Mouse (Mus musculus): ENCODE measurements around the gene Gse1. TPM values are rescaled to one million over a fixed set of nuclear protein-coding genes. Genes with fewer than 3 reads are reported as not detected.

Gse1 gene
- polyA plus RNA-seq, 1 experiment from 2014 or later, result 11.3 TPM

GRCm38 (mm10) chr8:120420226-120420625 is 192.0 kb downstream of the Gse1 start:
- WGBS, result 70% methylated on average over 5 of the region's 5 CpGs

GRCm38 (mm10) chr8:120421638-120422037 is 193.4 kb downstream of the Gse1 start:
- ATAC-seq (ENCODE audit: low FRiP score, low TSS enrichment), result no peak
- no peaks in the 10 kb centered on the region for H3K9me3 ChIP-seq (ENCODE audit: control insufficient read depth, low read length)
- H3K27ac ChIP-seq (ENCODE audit: low read depth, low read length), result peak overlapping the region; percentile 34; the same call in 1 of the 2 replicates
- H3K27me3 ChIP-seq (ENCODE audit: control insufficient read depth, insufficient read depth, low read length), result no peaks in the 10 kb centered on the region
- peaks cover 74% of the 10 kb centered on the region for H3K4me1 ChIP-seq (ENCODE audit: control insufficient read depth, insufficient read depth, low read length)
- no peaks in the 10 kb centered on the region for H3K36me3 ChIP-seq (ENCODE audit: control insufficient read depth, insufficient read depth, low read length)
- no peak overlapping the region for H3K4me2 ChIP-seq (replicated peaks; ENCODE audit: low read depth, low read length)
- 11% methylated on average over 9 of the region's 9 CpGs for WGBS
- no peak overlapping the region for H3K4me3 ChIP-seq (ENCODE audit: low read length)
- no peak overlapping the region for H3K9ac ChIP-seq (ENCODE audit: low read depth, low read length)

More at GRCm38 (mm10) chr8:120420226-120420625, 192.0 kb downstream of the Gse1 start:
- H3K4me2 ChIP-seq (replicated peaks; ENCODE audit: low read depth, low read length), result no peak overlapping the region
- H3K27me3 ChIP-seq (ENCODE audit: control insufficient read depth, insufficient read depth, low read length), result no peaks in the 10 kb centered on the region
- peaks cover 73% of the 10 kb centered on the region for H3K4me1 ChIP-seq (ENCODE audit: control insufficient read depth, insufficient read depth, low read length)
- H3K9me3 ChIP-seq (ENCODE audit: control insufficient read depth, low read length), result no peaks in the 10 kb centered on the region
- no peak overlapping the region for H3K4me3 ChIP-seq (ENCODE audit: low read length)
- H3K9ac ChIP-seq (ENCODE audit: low read depth, low read length), result no peak overlapping the region
- no peak for ATAC-seq (ENCODE audit: low FRiP score, low TSS enrichment)
- H3K27ac ChIP-seq (ENCODE audit: low read depth, low read length), result no peak overlapping the region
- H3K36me3 ChIP-seq (ENCODE audit: control insufficient read depth, insufficient read depth, low read length), result no peaks in the 10 kb centered on the region

- no peaks in the 10 kb centered on the region for H3K9me3 ChIP-seq (ENCODE audit: control insufficient read depth, low read length)
- no peak overlapping the region for H3K4me2 ChIP-seq (replicated peaks; ENCODE audit: low read depth, low read length)
- peaks cover 74% of the 10 kb centered on the region for H3K4me1 ChIP-seq (ENCODE audit: control insufficient read depth, insufficient read depth, low read length)
- ATAC-seq (ENCODE audit: low FRiP score, low TSS enrichment), result no peak
- H3K4me3 ChIP-seq (ENCODE audit: low read length), result no peak overlapping the region
- no peaks in the 10 kb centered on the region for H3K27me3 ChIP-seq (ENCODE audit: control insufficient read depth, insufficient read depth, low read length)
- no peak overlapping the region for H3K9ac ChIP-seq (ENCODE audit: low read depth, low read length)
- WGBS, result 80% methylated on average over 8 of the region's 8 CpGs
- no peaks in the 10 kb centered on the region for H3K36me3 ChIP-seq (ENCODE audit: control insufficient read depth, insufficient read depth, low read length)
- no peak overlapping the region for H3K27ac ChIP-seq (ENCODE audit: low read depth, low read length)
Observed at GRCm38 (mm10) chr8:120422236-120422635, 194.0 kb downstream of the Gse1 start.

GRCm38 (mm10) chr8:120423576-120423975 is 195.3 kb downstream of the Gse1 start:
- no peaks in the 10 kb centered on the region for H3K36me3 ChIP-seq (ENCODE audit: control insufficient read depth, insufficient read depth, low read length)
- H3K4me3 ChIP-seq (ENCODE audit: low read length), result no peak overlapping the region
- H3K27me3 ChIP-seq (ENCODE audit: control insufficient read depth, insufficient read depth, low read length), result no peaks in the 10 kb centered on the region
- no peak overlapping the region for H3K27ac ChIP-seq (ENCODE audit: low read depth, low read length)
- peaks cover 67% of the 10 kb centered on the region for H3K4me1 ChIP-seq (ENCODE audit: control insufficient read depth, insufficient read depth, low read length)
- H3K4me2 ChIP-seq (replicated peaks; ENCODE audit: low read depth, low read length), result no peak overlapping the region
- 56% methylated on average over 7 of the region's 7 CpGs for WGBS
- ATAC-seq (ENCODE audit: low FRiP score, low TSS enrichment), result no peak
- no peak overlapping the region for H3K9ac ChIP-seq (ENCODE audit: low read depth, low read length)
- H3K9me3 ChIP-seq (ENCODE audit: control insufficient read depth, low read length), result no peaks in the 10 kb centered on the region

DNA sequence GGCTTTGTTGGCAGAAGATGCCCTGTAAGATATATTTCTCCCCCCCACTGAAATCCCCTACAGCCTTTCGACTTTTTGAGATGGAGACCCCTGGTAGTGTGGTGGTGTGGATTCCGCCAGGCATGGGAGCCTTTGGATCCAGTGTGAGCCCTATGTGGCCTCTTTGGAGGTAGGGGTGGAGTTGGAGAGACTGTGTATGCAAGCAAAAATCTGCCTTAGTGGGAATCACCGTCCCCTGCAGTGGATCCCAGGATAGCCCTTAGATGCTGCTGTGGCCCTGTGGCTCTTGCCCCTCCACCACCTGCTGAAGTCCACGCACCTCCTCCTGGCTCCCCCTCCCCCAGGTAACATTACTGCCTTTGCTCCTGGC is 196.6 kb downstream of the Gse1 start:
- Histone ChIP-seq H3K9ac (ENCODE audit: low read depth, low read length) (peak overlapping the region; percentile 18; the same call in 1 of the 2 replicates), H3K36me3 (ENCODE audit: control insufficient read depth, insufficient read depth, low read length) (no peaks in the 10 kb centered on the region), H3K4me3 (ENCODE audit: low read length) (no peak overlapping the region), H3K27me3 (ENCODE audit: control insufficient read depth, insufficient read depth, low read length) (no peaks in the 10 kb centered on the region), H3K4me2 (replicated peaks; ENCODE audit: low read depth, low read length) (no peak overlapping the region), H3K27ac (ENCODE audit: low read depth, low read length) (peak overlapping the region; percentile 86), H3K4me1 (ENCODE audit: control insufficient read depth, insufficient read depth, low read length) (peaks cover 67% of the 10 kb centered on the region), H3K9me3 (ENCODE audit: control insufficient read depth, low read length) (no peaks in the 10 kb centered on the region)
- 17% methylated on average over 4 of the region's 4 CpGs for WGBS
- ATAC-seq (ENCODE audit: low FRiP score, low TSS enrichment), result no peak; the same call in 1 of the 2 replicates

GRCm38 (mm10) chr8:120425199-120425941 is 197.1 kb downstream of the Gse1 start:
- peak overlapping the region; percentile 86 for H3K27ac ChIP-seq (ENCODE audit: low read depth, low read length)
- H3K27me3 ChIP-seq (ENCODE audit: control insufficient read depth, insufficient read depth, low read length), result no peaks in the 10 kb centered on the region
- peak; percentile 83 for ATAC-seq (ENCODE audit: low FRiP score, low TSS enrichment)
- no peak overlapping the region for H3K4me2 ChIP-seq (replicated peaks; ENCODE audit: low read depth, low read length)
- H3K9me3 ChIP-seq (ENCODE audit: control insufficient read depth, low read length), result no peaks in the 10 kb centered on the region
- H3K36me3 ChIP-seq (ENCODE audit: control insufficient read depth, insufficient read depth, low read length), result no peaks in the 10 kb centered on the region
- H3K4me3 ChIP-seq (ENCODE audit: low read length), result no peak overlapping the region
- peaks cover 67% of the 10 kb centered on the region for H3K4me1 ChIP-seq (ENCODE audit: control insufficient read depth, insufficient read depth, low read length)
- WGBS, result 8% methylated on average over 7 of the region's 8 CpGs
- peak overlapping the region; percentile 18; the same call in 1 of the 2 replicates for H3K9ac ChIP-seq (ENCODE audit: low read depth, low read length)

DNA sequence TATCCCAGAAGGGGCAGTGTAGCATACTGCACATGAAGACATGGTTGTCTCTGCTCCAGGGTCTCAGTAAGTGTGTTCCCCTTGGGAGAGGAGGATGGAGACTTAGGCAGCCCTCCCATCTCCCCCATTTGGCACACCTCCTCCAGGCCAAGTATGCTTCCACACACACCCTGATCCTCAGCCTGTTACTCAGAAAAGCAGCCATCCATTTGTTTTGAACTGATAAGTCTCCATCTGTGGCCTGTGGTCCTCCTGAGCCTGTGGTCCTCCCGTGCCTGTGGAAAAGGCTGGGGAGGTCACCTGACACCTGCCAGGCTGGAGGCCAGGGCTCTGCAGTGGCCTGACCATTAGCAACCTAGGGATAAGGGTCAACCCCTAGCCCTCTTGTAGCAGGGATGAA is 197.8 kb downstream of the Gse1 start:
- Histone ChIP-seq H3K27ac (ENCODE audit: low read depth, low read length) (peak overlapping the region; percentile 86; the same call in 1 of the 2 replicates), H3K4me2 (replicated peaks; ENCODE audit: low read depth, low read length) (no peak overlapping the region), H3K9ac (ENCODE audit: low read depth, low read length) (no peak overlapping the region), H3K4me1 (ENCODE audit: control insufficient read depth, insufficient read depth, low read length) (peaks cover 63% of the 10 kb centered on the region), H3K27me3 (ENCODE audit: control insufficient read depth, insufficient read depth, low read length) (no peaks in the 10 kb centered on the region; the same call in 1 of the 2 replicates), H3K4me3 (ENCODE audit: low read length) (no peak overlapping the region), H3K36me3 (ENCODE audit: control insufficient read depth, insufficient read depth, low read length) (no peaks in the 10 kb centered on the region), H3K9me3 (ENCODE audit: control insufficient read depth, low read length) (no peaks in the 10 kb centered on the region)
- no peak for ATAC-seq (ENCODE audit: low FRiP score, low TSS enrichment)
- WGBS, result 11% methylated on average over 1 of the region's 1 CpGs

- no peaks in the 10 kb centered on the region for H3K9me3 ChIP-seq (ENCODE audit: control insufficient read depth, low read length)
- no peaks in the 10 kb centered on the region; the same call in 1 of the 2 replicates for H3K27me3 ChIP-seq (ENCODE audit: control insufficient read depth, insufficient read depth, low read length)
- peaks cover 56% of the 10 kb centered on the region for H3K4me1 ChIP-seq (ENCODE audit: control insufficient read depth, insufficient read depth, low read length)
- H3K9ac ChIP-seq (ENCODE audit: low read depth, low read length), result peak overlapping the region; percentile 31; the same call in 1 of the 2 replicates
- WGBS, result 61% methylated on average over 20 of the region's 20 CpGs
- H3K36me3 ChIP-seq (ENCODE audit: control insufficient read depth, insufficient read depth, low read length), result no peaks in the 10 kb centered on the region
- no peak overlapping the region for H3K4me2 ChIP-seq (replicated peaks; ENCODE audit: low read depth, low read length)
- peak overlapping the region; percentile 86; the same call in 1 of the 2 replicates for H3K27ac ChIP-seq (ENCODE audit: low read depth, low read length)
- no peak overlapping the region for H3K4me3 ChIP-seq (ENCODE audit: low read length)
- no peak for ATAC-seq (ENCODE audit: low FRiP score, low TSS enrichment)
Observed at GRCm38 (mm10) chr8:120426622-120427385, 198.5 kb downstream of the Gse1 start.

- Histone ChIP-seq H3K9ac (ENCODE audit: low read depth, low read length) (no peak overlapping the region), H3K27ac (ENCODE audit: low read depth, low read length) (no peak overlapping the region), H3K4me2 (replicated peaks; ENCODE audit: low read depth, low read length) (no peak overlapping the region), H3K4me1 (ENCODE audit: control insufficient read depth, insufficient read depth, low read length) (peaks cover 42% of the 10 kb centered on the region), H3K4me3 (ENCODE audit: low read length) (no peak overlapping the region), H3K36me3 (ENCODE audit: control insufficient read depth, insufficient read depth, low read length) (no peaks in the 10 kb centered on the region), H3K9me3 (ENCODE audit: control insufficient read depth, low read length) (no peaks in the 10 kb centered on the region), H3K27me3 (ENCODE audit: control insufficient read depth, insufficient read depth, low read length) (no peaks in the 10 kb centered on the region; the same call in 1 of the 2 replicates)
- no peak for ATAC-seq (ENCODE audit: low FRiP score, low TSS enrichment)
- WGBS, result 66% methylated on average over 5 of the region's 5 CpGs
Observed at GRCm38 (mm10) chr8:120428492-120428891, 200.2 kb downstream of the Gse1 start.

Measured in kidney, embryonic 14.5 days (tissue).